Mouse (Mus musculus): ENCODE data around the gene Usp22. TPM values are rescaled to one million over a fixed set of nuclear protein-coding genes. Genes with fewer than 3 reads are reported as not detected.
A peak's percentile ranks its signal among the peaks of the same experiment; 100 is the strongest.

The Usp22 gene
- total RNA-seq, 2 experiments from 2014 or later, result 26.2 to 27.6 TPM

GRCm38 (mm10) chr11:61104241-61104901 lies 70.5 kb downstream of the Usp22 start:
- DNase-seq, result peak; percentile 84 to 92

- no peak for DNase-seq
Measured at GRCm38 (mm10) chr11:61102397-61103339, 72.2 kb downstream of the Usp22 start.

Other genes starting within 250 kb of the Usp22 start
- gene Map2k3, start 243.0 kb downstream of the Usp22 start, total RNA-seq (2021), result 10 to 100 TPM; 70.9 to 73.4 TPM
- gene Kcnj12, start 152.5 kb downstream of the Usp22 start, total RNA-seq (2021), result 10 to 100 TPM; 22.1 to 23.4 TPM
- gene Tnfrsf13b, start 48.3 kb downstream of the Usp22 start, total RNA-seq (2021), result 1 to 10 TPM in 1 of 2 experiments, under 1 TPM in 1; 0.50 to 1.5 TPM
- gene Aldh3a1, start 32.5 kb upstream of the Usp22 start, total RNA-seq (2021), result 1 to 10 TPM in 1 of 2 experiments, under 1 TPM in 1; 0.60 to 2.9 TPM
- gene Aldh3a2, start 92.4 kb upstream of the Usp22 start, total RNA-seq (2021), result 10 to 100 TPM; 32.0 to 39.0 TPM
- not detected for gene Slc47a2, start 167.8 kb upstream of the Usp22 start, total RNA-seq (2021)
- 10 to 100 TPM; 23.6 to 26.1 TPM for gene Slc47a1, start 203.3 kb upstream of the Usp22 start, total RNA-seq (2021)

Data from heart, adult 18-20 months (tissue).